Mouse (Mus musculus) frontal cortex, adult 2 months (tissue): ENCODE measurements around the gene Tanc1. TPM values are rescaled to one million over a fixed set of nuclear protein-coding genes. Genes with fewer than 3 reads are reported as not detected.
"Not testable (repeated sequence)": the region's sequence is repeated elsewhere in the genome, so short reads cannot be mapped to it uniquely, and the experiment has no call there.

Source experiments
- DNase-seq, 2 experiments: peaks; one replicate each; pipeline ENCODE4 v3.0.0; 2022; ENCODE audit warnings: low spot score in 1 of 2; ENCODE audit errors: extremely low spot score in 1 of 2
- polyA plus RNA-seq: library from polyadenylated mRNA; depleted of rRNA; stranded (reverse); fragments of >200 nt; gene quantifications from 2 replicates; pipeline ENCODE4 v1.2.3, GENCODE M21; 2012; rRNA removed

Gene Tanc1
- 8.2 and 10.2 TPM in 2 replicates for polyA plus RNA-seq

- peak; percentile 50 to 81 for DNase-seq
These were observed at the start of gene Tanc1 for GRCm38 (mm10) chr2:59611831-59612732. Gene Tanc1, plus strand, starts transcription at chr2:59612042.

GRCm38 (mm10) chr2:59562215-59562614 lies 49.6 kb upstream of the Tanc1 start:
- no peak for DNase-seq

GRCm38 (mm10) chr2:59562696-59563095 lies 49.1 kb upstream of the Tanc1 start:
- DNase-seq, result no peak

GRCm38 (mm10) chr2:59564029-59564611 lies 47.7 kb upstream of the Tanc1 start:
- not testable (repeated sequence) for DNase-seq

GRCm38 (mm10) chr2:59564947-59565346 lies 46.9 kb upstream of the Tanc1 start:
- DNase-seq, result no peak

GRCm38 (mm10) chr2:59580939-59581338 lies 30.9 kb upstream of the Tanc1 start:
- no peak for DNase-seq

GRCm38 (mm10) chr2:59583961-59584360 lies 27.9 kb upstream of the Tanc1 start:
- DNase-seq, result peak in 1 of 2 experiments; percentile 55

GRCm38 (mm10) chr2:59587387-59588095 lies 24.3 kb upstream of the Tanc1 start:
- DNase-seq, result peak; percentile 20 to 55

- DNase-seq, result no peak
These were observed 23.8 kb upstream of the Tanc1 start for GRCm38 (mm10) chr2:59588096-59588405.

GRCm38 (mm10) chr2:59593341-59593902 lies 18.4 kb upstream of the Tanc1 start:
- no peak for DNase-seq

GRCm38 (mm10) chr2:59594095-59594494 lies 17.7 kb upstream of the Tanc1 start:
- DNase-seq, result no peak

GRCm38 (mm10) chr2:59596545-59596944 lies 15.3 kb upstream of the Tanc1 start:
- DNase-seq, result no peak

GRCm38 (mm10) chr2:59598286-59598685 lies 13.6 kb upstream of the Tanc1 start:
- no peak for DNase-seq

GRCm38 (mm10) chr2:59598894-59599293 lies 12.9 kb upstream of the Tanc1 start:
- DNase-seq, result no peak

- DNase-seq, result no peak
These were observed 12.3 kb upstream of the Tanc1 start for GRCm38 (mm10) chr2:59599338-59600111.

GRCm38 (mm10) chr2:59600123-59600840 lies 11.6 kb upstream of the Tanc1 start:
- DNase-seq, result no peak

GRCm38 (mm10) chr2:59600980-59601379 lies 10.9 kb upstream of the Tanc1 start:
- DNase-seq, result no peak

- DNase-seq, result no peak
These were observed 10.4 kb upstream of the Tanc1 start for GRCm38 (mm10) chr2:59601452-59601851.

- no peak for DNase-seq
These were observed 2.9 kb upstream of the Tanc1 start for GRCm38 (mm10) chr2:59608958-59609357.
